Mouse (Mus musculus) T-helper 2 cell (primary cell): Measurements from ENCODE around the gene Hint3.

Source experiments
- in situ Hi-C: fragments of 300-600 bp; cut with MboI, MseI; formaldehyde crosslinking; loops from one replicate; pipeline ENCODE4 v1.15.1; 2025; ENCODE audit warnings: high pct_unique_total_duplicates

Gene Hint3

DNA sequence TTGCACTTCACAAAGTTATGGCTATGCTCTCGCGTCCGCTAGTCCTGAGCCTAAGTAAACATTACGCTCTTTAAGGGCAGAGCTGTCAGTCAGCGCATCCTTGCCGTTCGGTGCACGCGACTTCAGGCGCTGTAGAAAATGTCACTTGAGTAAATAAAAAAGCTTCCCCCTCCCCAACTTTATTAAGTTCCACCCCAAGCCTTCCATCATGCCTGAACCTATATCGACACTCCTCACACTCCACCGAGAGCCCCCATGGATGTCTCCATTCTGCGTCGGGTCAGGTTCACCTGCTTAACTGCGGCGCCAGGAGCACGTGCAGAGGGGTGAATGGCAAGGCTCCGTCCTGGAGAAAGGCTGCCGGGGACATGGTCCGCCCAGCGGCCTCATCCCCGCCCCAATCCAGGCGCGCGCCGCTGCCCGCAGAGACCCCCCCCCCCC lies 29.3 kb downstream of the Hint3 start:
- in situ Hi-C loops, result no loop called here

GRCm38 (mm10) chr10:30587037-30587436 lies 42.4 kb downstream of the Hint3 start:
- in situ Hi-C loops, result no loop called here

DNA sequence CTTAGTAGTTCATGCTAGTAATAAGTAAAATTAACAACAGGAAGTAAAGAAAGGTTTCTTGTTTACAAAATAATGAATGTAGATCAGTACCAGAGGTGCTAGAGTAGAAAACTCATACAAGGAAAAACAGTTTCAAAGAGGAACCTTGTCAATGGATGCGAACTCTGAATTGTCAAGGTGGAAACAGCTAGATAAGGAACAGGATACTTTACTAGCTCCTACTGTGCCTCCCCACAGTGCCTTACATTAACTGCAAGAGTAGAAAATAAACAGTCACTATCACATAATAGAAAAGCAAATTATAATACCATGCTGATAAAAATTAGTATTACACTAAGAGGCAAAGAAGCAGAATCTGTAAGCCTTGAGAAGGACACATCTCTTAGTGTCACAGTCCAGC lies 43.7 kb downstream of the Hint3 start:
- in situ Hi-C loops, result no loop called here

DNA sequence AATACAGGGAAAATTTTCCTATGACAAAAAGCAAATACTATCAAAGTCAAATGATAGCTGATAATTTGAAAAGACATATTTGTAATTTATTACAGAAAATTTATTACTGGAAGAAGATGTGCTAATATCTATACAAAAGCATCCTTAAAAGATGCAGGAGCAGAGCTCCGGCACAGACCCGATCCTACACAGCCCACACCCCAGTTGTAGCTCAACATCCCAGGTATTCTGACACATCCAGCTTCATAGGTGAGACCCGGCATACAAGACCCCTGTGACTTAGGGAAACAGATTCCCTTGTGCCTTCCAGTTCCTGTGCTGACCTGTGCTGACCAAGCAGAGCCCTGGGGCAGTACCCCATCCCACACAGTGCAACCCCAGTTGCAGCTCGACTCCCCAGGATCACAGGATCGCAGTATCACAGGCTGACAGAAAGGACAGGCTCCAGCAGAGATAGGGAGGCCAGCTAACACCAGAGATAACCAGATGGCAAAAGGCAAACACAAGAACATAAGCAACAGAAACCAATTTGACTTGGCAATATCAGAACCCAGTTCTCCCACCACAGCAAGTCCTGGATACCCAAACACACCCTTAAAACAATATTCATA lies 51.7 kb downstream of the Hint3 start:
- in situ Hi-C loops, result loop anchor here (5.0 kb wide), 1 partner anchor 1115 kb away; no protein-coding TSS in a partner anchor

- in situ Hi-C loops, result loop anchor here (25.0 kb wide), 1 partner anchor 1029 kb away; the partner anchor contains the start of gene Rspo3
Measured at GRCm38 (mm10) chr10:30566364-30566763, 63.1 kb downstream of the Hint3 start.

DNA sequence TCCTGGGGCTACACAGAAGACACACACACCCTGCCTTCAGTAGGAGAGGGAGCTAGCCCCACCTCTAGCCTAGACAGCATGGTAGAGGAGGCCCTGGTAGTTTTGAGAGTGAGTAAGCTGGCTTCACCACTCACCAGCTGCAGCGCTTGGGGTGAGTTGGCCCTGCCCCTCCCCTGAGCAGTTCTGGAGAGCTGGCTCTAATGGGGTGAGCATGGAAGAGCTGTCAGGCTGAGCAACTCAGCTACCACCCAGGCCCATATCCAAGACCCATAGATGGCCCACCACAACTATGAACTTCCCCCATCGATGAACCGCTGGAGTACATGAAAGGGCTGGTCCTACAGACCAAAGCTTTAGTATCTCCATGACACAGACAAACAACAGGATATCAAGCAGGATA lies 64.8 kb downstream of the Hint3 start:
- in situ Hi-C loops, result loop anchor here (25.0 kb wide), 1 partner anchor 1027 kb away; the partner anchor contains the start of gene Rspo3
